Mouse (Mus musculus): ENCODE measurements around the gene Esyt2. TPM values are rescaled to one million over a fixed set of nuclear protein-coding genes. Genes with fewer than 3 reads are reported as not detected.

Esyt2 gene
- total RNA-seq, 2 experiments from 2014 or later, result 58.3 to 64.6 TPM

Small RNA genes within 50 kb of the gene (microRNA-seq; reads per million reads assigned to microRNA genes)
- gene Gm23190, result not detected

Other genes starting within 250 kb of the Esyt2 start
- 10 to 100 TPM; 25.6 to 28.8 TPM for gene Zfp386, start 233.5 kb upstream of the Esyt2 start, total RNA-seq (2021)
- gene Vipr2, start 203.5 kb upstream of the Esyt2 start, total RNA-seq (2021), result under 1 TPM; 0.86 to 0.99 TPM
- 10 to 100 TPM; 10.5 to 12.3 TPM for gene Wdr60, start 18.2 kb upstream of the Esyt2 start, total RNA-seq (2021)
- gene Gm11027, start 5.8 kb upstream of the Esyt2 start, total RNA-seq (2021), result not detected
- gene Ncapg2, start 124.2 kb downstream of the Esyt2 start, total RNA-seq (2021), result 1 to 10 TPM; 7.6 to 7.9 TPM
- 10 to 100 TPM; 14.8 to 17.6 TPM for gene Ptprn2, start 204.5 kb downstream of the Esyt2 start, total RNA-seq (2021)

Data from adrenal gland, postnatal 36 days (tissue).